Mouse (Mus musculus) cortical plate, adult 2 months (tissue): ENCODE data around the gene G3bp1.

Source experiments
- CTCF ChIP-seq: fragments of 200-500 bp; IDR thresholded peaks from 2 replicates; pipeline ENCODE4 v1.5.1; 2011; ENCODE audit warnings: mild to moderate bottlenecking, control low read depth, low read length; ENCODE audit not compliant: insufficient read depth; ENCODE audit errors: extremely low read depth
- POLR2A ChIP-seq: fragments of 200-500 bp; IDR thresholded peaks from 2 replicates; pipeline ENCODE4 v1.6.1; 2011; ENCODE audit warnings: mild to moderate bottlenecking, low read length, control low read depth; ENCODE audit not compliant: insufficient read depth; ENCODE audit errors: extremely low read depth

DNA sequence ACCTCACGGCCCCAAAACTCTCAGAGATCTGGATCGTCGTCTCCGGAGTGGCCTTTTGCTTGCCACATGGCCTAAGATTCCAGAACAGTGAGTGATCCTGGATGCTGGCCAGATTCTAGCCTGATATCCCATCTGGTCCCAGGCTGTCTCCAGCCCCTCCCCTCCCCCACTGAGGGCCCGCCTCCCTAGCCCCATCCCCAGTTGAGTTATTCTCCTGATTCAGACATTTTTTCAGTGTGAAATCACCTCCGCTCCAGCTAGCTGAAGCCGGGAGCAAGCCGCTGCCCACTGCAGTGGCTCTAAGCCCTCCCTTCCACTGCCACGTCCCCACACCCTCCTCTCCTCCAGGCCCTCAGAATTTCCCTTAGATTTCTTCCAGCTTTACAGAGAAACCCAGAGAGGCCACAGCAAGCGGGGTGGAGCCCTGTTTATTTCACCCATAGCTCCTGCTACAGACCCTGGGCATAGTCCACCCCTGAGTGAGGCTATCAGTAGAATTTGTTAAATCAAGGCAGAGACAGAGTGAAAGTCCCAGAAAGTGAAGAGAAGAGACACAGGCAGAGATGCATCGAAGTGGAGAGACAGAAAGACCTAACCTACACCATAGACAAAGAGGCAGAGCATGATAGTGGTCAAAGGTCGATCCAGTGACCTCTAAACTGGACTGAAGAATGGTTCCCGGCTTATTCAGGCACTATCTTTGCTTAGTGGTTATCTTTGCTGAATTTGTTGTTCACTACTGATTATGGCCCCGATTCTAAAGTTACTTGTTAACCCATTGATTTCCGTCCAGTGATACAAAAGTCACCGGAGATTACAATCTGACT is 41.1 kb upstream of the G3bp1 start:
- no peak for TF ChIP-seq POLR2A
- TF ChIP-seq CTCF, result no peak
